Mouse (Mus musculus) gastrocnemius, postnatal 36 days (tissue): ENCODE data around the gene Ttc13. TPM values are rescaled to one million over a fixed set of nuclear protein-coding genes. Genes with fewer than 3 reads are reported as not detected.

Experiments used
- total RNA-seq, 2 experiments: library from RNA; stranded (reverse); gene quantifications; 2 replicates each; pipeline ENCODE4 v1.2.3; 2021

Ttc13 gene
- total RNA-seq, 2 experiments from 2014 or later: 15.6 to 18.5 TPM

Other genes with a start within 250 kb of the Ttc13 start
- 10 to 100 TPM; 13.5 to 18.1 TPM for gene Cog2, start 201.2 kb downstream of the Ttc13 start, total RNA-seq
- gene Agt, start 152.3 kb downstream of the Ttc13 start, total RNA-seq: 10 to 100 TPM in 1 of 2 experiments, 1 to 10 TPM in 1; 9.9 to 10.9 TPM
- gene Capn9, start 145.9 kb downstream of the Ttc13 start, total RNA-seq: not detected
- gene 2310022B05Rik, start 58.6 kb downstream of the Ttc13 start, total RNA-seq: 10 to 100 TPM in 1 of 2 experiments, 1 to 10 TPM in 1; 9.9 to 12.1 TPM
- 1 to 10 TPM; 2.2 to 2.9 TPM for gene Arv1, start 156 bp upstream of the Ttc13 start, total RNA-seq
- under 1 TPM; 0.37 to 0.64 TPM for gene Fam89a, start 29.8 kb upstream of the Ttc13 start, total RNA-seq
- under 1 TPM; 0.05 to 0.35 TPM for gene Trim67, start 71.1 kb upstream of the Ttc13 start, total RNA-seq
- 100 to 1,000 TPM; 146 to 148 TPM for gene Gnpat, start 141.1 kb upstream of the Ttc13 start, total RNA-seq
- gene 2810004N23Rik, start 141.1 kb upstream of the Ttc13 start, total RNA-seq: 10 to 100 TPM; 25.5 to 27.5 TPM
- gene Exoc8, start 175.7 kb upstream of the Ttc13 start, total RNA-seq: 1 to 10 TPM; 6.3 to 8.0 TPM
- gene Sprtn, start 175.9 kb upstream of the Ttc13 start, total RNA-seq: 1 to 10 TPM; 5.0 to 6.9 TPM
- gene Egln1, start 227.3 kb upstream of the Ttc13 start, total RNA-seq: 100 to 1,000 TPM; 140 to 151 TPM